Mouse (Mus musculus) spleen, adult 2 months (tissue): ENCODE data around the gene Btd.
"Not testable (repeated sequence)": the region's sequence is repeated elsewhere in the genome, so short reads cannot be mapped to it uniquely, and the experiment has no call there.

ENCODE experiments used
- CTCF ChIP-seq: fragments of 200-500 bp; IDR thresholded peaks from 2 replicates; pipeline ENCODE4 v1.5.1; 2011; ENCODE audit warnings: mild to moderate bottlenecking, inconsistent platforms; ENCODE audit not compliant: insufficient read depth, insufficient read length, insufficient replicate concordance; ENCODE audit errors: extremely low read depth
- POLR2A ChIP-seq: fragments of 200-500 bp; IDR thresholded peaks from 2 replicates; pipeline ENCODE4 v1.6.1; 2011; ENCODE audit warnings: low read depth, low read length, inconsistent platforms

DNA sequence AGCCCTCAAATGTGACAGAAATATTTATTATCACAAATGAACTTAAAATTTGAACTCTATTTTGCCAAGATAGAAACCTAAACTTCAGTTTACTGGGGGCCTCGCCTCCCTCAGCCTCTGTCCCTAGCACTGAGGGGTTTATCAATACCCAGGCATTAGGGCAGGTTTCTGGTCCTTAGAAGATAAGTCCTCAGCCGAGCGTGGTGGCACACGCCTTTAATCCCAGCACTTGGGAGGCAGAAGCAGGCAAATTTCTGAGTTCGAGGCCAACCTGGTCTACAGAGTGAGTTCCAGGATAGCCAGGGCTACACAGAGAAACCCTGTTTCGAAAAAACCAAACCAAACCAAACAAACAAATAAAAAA lies 38.2 kb upstream of the Btd start:
- TF ChIP-seq CTCF, POLR2A: not testable (repeated sequence)
